Mouse (Mus musculus): ENCODE results near the gene Mrnip. TPM values are rescaled to one million over a fixed set of nuclear protein-coding genes. Genes with fewer than 3 reads are reported as not detected.

Mrnip gene
- polyA plus RNA-seq, 1 experiment from 2014 or later, result 21.7 TPM

GRCm38 (mm10) chr11:50212060-50212739 lies 38.0 kb downstream of the Mrnip start:
- H3K9me3 ChIP-seq, result no peaks in the 10 kb centered on the region
- no peaks in the 10 kb centered on the region for H3K27me3 ChIP-seq (ENCODE audit: insufficient read depth, poor library complexity, severe bottlenecking)
- peaks cover 47% of the 10 kb centered on the region for H3K4me1 ChIP-seq
- no peak overlapping the region for H3K4me3 ChIP-seq
- peak overlapping the region; percentile 48; the same call in 1 of the 2 replicates for H3K27ac ChIP-seq
- H3K36me3 ChIP-seq, result peaks cover 16% of the 10 kb centered on the region
- WGBS, result 75% methylated on average over 3 of the region's 3 CpGs
- no peak for DNase-seq (ENCODE audit: low spot score)

- DNase-seq (ENCODE audit: low spot score), result peak; percentile 89
- peaks cover 51% of the 10 kb centered on the region for H3K4me1 ChIP-seq
These were observed 38.9 kb downstream of the Mrnip start for GRCm38 (mm10) chr11:50212848-50213758.

GRCm38 (mm10) chr11:50214631-50215030 lies 40.4 kb downstream of the Mrnip start:
- Histone ChIP-seq H3K36me3 (no peaks in the 10 kb centered on the region), H3K27me3 (ENCODE audit: insufficient read depth, poor library complexity, severe bottlenecking) (no peaks in the 10 kb centered on the region), H3K4me3 (no peak overlapping the region), H3K9me3 (no peaks in the 10 kb centered on the region), H3K4me1 (peaks cover 49% of the 10 kb centered on the region), H3K27ac (no peak overlapping the region)
- 92% methylated on average over 6 of the region's 6 CpGs for WGBS
- DNase-seq (ENCODE audit: low spot score), result no peak

More at GRCm38 (mm10) chr11:50212848-50213758, 38.9 kb downstream of the Mrnip start:
- Histone ChIP-seq H3K27me3 (ENCODE audit: insufficient read depth, poor library complexity, severe bottlenecking) (no peaks in the 10 kb centered on the region), H3K9me3 (no peaks in the 10 kb centered on the region), H3K27ac (peak overlapping the region; percentile 48), H3K36me3 (peaks cover 6% of the 10 kb centered on the region), H3K4me3 (peak overlapping the region; percentile 10)
- 50% methylated on average over 11 of the region's 11 CpGs for WGBS

- 14% methylated on average over 9 of the region's 9 CpGs for WGBS
- peaks cover 49% of the 10 kb centered on the region for H3K4me1 ChIP-seq
These were observed 41.4 kb downstream of the Mrnip start for GRCm38 (mm10) chr11:50215633-50216032.

GRCm38 (mm10) chr11:50216724-50217366 lies 42.6 kb downstream of the Mrnip start:
- 0 out of 2 replicates have a peak overlapping the region, but pooled peaks have one; percentile 13 for H3K27ac ChIP-seq
- H3K27me3 ChIP-seq (ENCODE audit: insufficient read depth, poor library complexity, severe bottlenecking), result no peaks in the 10 kb centered on the region
- no peak for DNase-seq (ENCODE audit: low spot score)
- no peak overlapping the region for H3K4me3 ChIP-seq
- peaks cover 41% of the 10 kb centered on the region for H3K4me1 ChIP-seq
- H3K36me3 ChIP-seq, result no peaks in the 10 kb centered on the region
- WGBS, result 63% methylated on average over 4 of the region's 4 CpGs
- H3K9me3 ChIP-seq, result no peaks in the 10 kb centered on the region

More at GRCm38 (mm10) chr11:50215633-50216032, 41.4 kb downstream of the Mrnip start:
- DNase-seq (ENCODE audit: low spot score), result no peak
- Histone ChIP-seq H3K36me3 (no peaks in the 10 kb centered on the region), H3K4me3 (peak overlapping the region; percentile 27; the same call in 1 of the 2 replicates), H3K27me3 (ENCODE audit: insufficient read depth, poor library complexity, severe bottlenecking) (no peaks in the 10 kb centered on the region), H3K27ac (no peak overlapping the region), H3K9me3 (no peaks in the 10 kb centered on the region)

GRCm38 (mm10) chr11:50217811-50218210 lies 43.6 kb downstream of the Mrnip start:
- peaks cover 35% of the 10 kb centered on the region for H3K4me1 ChIP-seq
- H3K27ac ChIP-seq, result peak overlapping the region; percentile 42; the same call in 1 of the 2 replicates
- H3K4me3 ChIP-seq, result no peak overlapping the region
- 33% methylated on average over 4 of the region's 4 CpGs for WGBS
- H3K9me3 ChIP-seq, result no peaks in the 10 kb centered on the region
- no peak for DNase-seq (ENCODE audit: low spot score)
- no peaks in the 10 kb centered on the region for H3K36me3 ChIP-seq
- peaks cover 5% of the 10 kb centered on the region; the same call in 1 of the 2 replicates for H3K27me3 ChIP-seq (ENCODE audit: insufficient read depth, poor library complexity, severe bottlenecking)

- H3K27ac ChIP-seq, result no peak overlapping the region
- DNase-seq (ENCODE audit: low spot score), result no peak
- peaks cover 8% of the 10 kb centered on the region; the same call in 1 of the 2 replicates for H3K27me3 ChIP-seq (ENCODE audit: insufficient read depth, poor library complexity, severe bottlenecking)
- no peak overlapping the region for H3K4me3 ChIP-seq
- WGBS, result 60% methylated on average over 2 of the region's 2 CpGs
- no peaks in the 10 kb centered on the region for H3K9me3 ChIP-seq
- H3K4me1 ChIP-seq, result peaks cover 31% of the 10 kb centered on the region
- no peaks in the 10 kb centered on the region for H3K36me3 ChIP-seq
These were observed 45.6 kb downstream of the Mrnip start for GRCm38 (mm10) chr11:50219833-50220232.

GRCm38 (mm10) chr11:50222559-50223276 lies 48.5 kb downstream of the Mrnip start:
- no peak for DNase-seq (ENCODE audit: low spot score)
- Histone ChIP-seq H3K27ac (no peak overlapping the region), H3K36me3 (no peaks in the 10 kb centered on the region), H3K9me3 (no peaks in the 10 kb centered on the region), H3K27me3 (ENCODE audit: insufficient read depth, poor library complexity, severe bottlenecking) (peaks cover 26% of the 10 kb centered on the region), H3K4me3 (no peak overlapping the region), H3K4me1 (peaks cover 36% of the 10 kb centered on the region)
- WGBS, result 54% methylated on average over 7 of the region's 7 CpGs

- no peak for DNase-seq (ENCODE audit: low spot score)
- H3K4me1 ChIP-seq, result peaks cover 38% of the 10 kb centered on the region
- WGBS, result 6% methylated on average over 17 of the region's 17 CpGs
These were observed 49.8 kb downstream of the Mrnip start for GRCm38 (mm10) chr11:50223783-50224662.

GRCm38 (mm10) chr11:50224671-50225530 lies 50.7 kb downstream of the Mrnip start:
- peaks cover 47% of the 10 kb centered on the region for H3K4me1 ChIP-seq
- no peaks in the 10 kb centered on the region for H3K36me3 ChIP-seq
- no peaks in the 10 kb centered on the region for H3K9me3 ChIP-seq
- WGBS, result under 1% methylated on average over 65 of the region's 70 CpGs
- DNase-seq (ENCODE audit: low spot score), result peak; percentile 93
- H3K4me3 ChIP-seq, result peak overlapping the region; percentile 96
- H3K27me3 ChIP-seq (ENCODE audit: insufficient read depth, poor library complexity, severe bottlenecking), result peaks cover 33% of the 10 kb centered on the region
- H3K27ac ChIP-seq, result peak overlapping the region; percentile 96

More at GRCm38 (mm10) chr11:50223783-50224662, 49.8 kb downstream of the Mrnip start:
- H3K9me3 ChIP-seq, result no peaks in the 10 kb centered on the region
- peak overlapping the region; percentile 96 for H3K27ac ChIP-seq
- no peaks in the 10 kb centered on the region for H3K36me3 ChIP-seq
- H3K4me3 ChIP-seq, result peak overlapping the region; percentile 96
- H3K27me3 ChIP-seq (ENCODE audit: insufficient read depth, poor library complexity, severe bottlenecking), result peaks cover 26% of the 10 kb centered on the region
